Mouse (Mus musculus) thymus, postnatal 4 days (tissue): ENCODE measurements around the gene Slc17a7.

ENCODE experiments used
- DNase-seq: peaks from one replicate; pipeline ENCODE4 v3.0.0; 2021

The Slc17a7 gene

DNA sequence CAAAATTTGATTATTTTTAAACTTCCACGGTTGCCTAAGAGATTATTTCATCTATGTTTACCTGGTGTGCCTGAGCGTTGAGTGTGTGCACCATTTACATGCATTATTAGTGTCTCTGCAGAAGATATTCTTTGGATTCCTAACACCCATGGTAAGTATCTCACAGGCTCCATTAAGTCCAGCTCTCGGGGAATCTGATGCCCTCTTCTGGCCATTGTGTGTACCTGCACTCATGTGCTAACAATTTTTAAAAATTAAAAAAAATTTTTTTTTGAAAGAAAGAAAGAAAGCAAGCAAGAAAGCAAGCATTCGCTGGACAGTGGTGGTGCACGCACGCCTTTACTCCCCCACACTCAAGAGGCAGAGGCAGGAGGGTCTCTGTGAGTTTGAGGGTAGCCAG lies 44.5 kb downstream of the Slc17a7 start:
- no peak for DNase-seq

DNA sequence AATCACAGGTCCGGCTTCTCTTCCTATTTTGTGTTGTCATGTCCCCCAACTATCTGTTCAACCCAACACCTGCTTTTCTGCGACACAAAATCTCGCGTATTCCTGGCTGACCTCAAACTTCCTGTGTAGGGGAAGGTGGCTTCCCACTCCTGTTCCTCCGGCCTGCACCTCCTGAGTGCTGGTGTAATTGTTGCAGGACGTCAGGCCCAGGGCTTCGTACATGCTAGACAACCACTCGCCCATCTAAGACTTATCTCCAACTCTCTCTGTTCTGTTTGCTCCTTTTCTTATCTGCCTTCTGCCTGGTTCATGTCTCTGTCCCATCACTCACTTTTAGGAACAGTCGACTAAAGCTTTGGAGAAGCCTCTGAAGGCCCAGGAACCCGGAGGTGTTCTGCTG lies 47.3 kb downstream of the Slc17a7 start:
- no peak for DNase-seq

DNA sequence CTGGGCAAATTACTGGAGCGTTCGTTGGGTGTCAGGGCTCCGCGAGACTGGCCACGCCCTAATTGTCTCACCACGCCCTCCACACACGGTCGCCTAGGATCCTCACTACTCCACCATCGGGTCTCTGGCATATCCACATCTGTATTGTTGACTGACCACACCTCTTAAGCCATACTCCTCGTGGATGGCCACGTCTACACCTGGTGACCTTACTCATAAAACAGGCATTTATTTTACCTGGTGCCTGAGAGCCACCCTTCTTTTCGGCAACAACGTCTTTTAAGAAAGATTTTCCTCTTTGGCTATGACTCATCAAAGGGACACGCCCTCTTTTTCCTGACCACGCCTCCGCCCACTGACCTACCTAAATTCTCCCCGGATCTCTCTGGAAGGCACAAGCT lies 48.1 kb downstream of the Slc17a7 start, which contains the start of gene Dkkl1:
Dkkl1 (minus strand) TSS at position 297 of the 401 bp plus-strand sequence.
- DNase-seq, result no peak

DNA sequence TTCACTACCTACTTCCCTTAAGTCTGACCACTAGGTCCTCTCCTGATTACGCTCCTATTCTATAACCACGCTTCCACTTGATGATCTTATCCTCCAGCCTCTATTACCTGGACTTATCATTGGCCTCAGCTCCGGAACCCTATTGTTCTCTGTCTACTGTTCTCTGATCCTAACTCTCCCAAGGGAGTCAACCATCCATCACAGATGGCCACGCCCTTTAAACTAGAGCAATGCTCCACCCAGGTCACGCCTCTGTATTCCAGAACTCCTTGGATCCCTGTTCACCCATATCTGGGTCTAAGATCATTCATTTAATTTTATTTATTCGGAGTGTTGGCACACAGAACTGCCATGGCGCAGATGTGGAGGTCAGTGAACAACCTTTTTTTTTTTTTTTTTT lies 48.6 kb downstream of the Slc17a7 start:
- no peak for DNase-seq

DNA sequence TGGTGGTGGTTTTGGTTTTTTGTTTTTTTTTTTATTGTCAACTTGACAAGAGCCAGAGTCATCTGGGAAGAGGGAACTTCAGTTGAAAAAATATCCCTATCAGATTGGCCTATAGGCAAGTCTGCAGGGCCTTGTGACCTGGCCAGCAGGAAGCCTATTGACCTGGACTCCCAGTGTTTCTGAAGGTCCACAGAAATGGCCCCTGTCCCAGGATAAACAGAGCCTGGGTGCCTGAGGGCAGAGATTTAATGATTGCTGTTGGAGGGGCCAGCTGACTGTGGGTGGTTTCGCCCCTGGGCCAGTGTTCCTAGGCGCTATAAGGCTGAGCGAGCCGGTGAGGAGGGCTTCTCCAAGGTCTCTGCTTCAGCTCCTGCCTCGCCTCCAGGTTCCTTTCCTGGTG lies 50.0 kb downstream of the Slc17a7 start:
- DNase-seq, result no peak

DNA sequence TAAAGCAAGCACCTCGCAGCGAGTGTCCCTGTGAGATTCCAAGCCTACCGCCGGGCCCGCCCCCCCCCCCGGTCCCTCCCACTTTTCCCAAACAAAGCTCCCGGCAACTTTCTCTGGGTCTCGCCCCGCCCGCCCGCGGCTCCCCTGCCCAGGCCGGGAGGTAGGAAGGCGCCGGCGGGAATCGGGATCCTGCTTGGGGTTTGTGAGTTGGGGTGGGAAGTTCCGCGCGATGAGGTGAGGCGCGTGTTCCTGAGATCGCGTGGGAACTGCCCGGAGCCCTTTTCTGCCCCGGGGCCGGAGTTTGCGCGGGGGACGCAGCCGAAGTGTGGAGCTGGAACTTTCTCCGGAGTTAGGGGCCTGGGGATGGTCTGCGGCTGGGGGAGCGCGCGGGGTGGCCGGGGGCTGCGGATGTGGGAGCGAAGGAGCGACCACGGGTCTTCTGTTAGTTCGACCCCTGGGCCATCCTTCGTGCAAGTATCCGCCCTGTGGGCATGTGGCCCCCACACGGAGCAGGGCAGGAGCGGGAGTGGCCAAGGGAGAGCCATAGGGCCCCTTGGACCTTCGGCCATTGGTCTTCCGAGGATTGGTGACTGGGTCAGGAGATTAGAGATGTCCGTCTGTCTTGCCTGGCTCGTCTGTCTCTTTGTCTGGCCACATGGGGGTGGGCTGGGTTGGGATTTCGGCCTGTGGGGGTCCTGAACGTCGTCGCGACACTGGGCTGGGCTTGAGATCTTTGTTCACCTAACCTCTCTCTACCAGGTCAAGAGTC lies 52.1 kb downstream of the Slc17a7 start, which contains the start of gene Tead2:
Tead2 (plus strand) TSS at position 81 of the 769 bp plus-strand sequence.
- DNase-seq, result no peak

DNA sequence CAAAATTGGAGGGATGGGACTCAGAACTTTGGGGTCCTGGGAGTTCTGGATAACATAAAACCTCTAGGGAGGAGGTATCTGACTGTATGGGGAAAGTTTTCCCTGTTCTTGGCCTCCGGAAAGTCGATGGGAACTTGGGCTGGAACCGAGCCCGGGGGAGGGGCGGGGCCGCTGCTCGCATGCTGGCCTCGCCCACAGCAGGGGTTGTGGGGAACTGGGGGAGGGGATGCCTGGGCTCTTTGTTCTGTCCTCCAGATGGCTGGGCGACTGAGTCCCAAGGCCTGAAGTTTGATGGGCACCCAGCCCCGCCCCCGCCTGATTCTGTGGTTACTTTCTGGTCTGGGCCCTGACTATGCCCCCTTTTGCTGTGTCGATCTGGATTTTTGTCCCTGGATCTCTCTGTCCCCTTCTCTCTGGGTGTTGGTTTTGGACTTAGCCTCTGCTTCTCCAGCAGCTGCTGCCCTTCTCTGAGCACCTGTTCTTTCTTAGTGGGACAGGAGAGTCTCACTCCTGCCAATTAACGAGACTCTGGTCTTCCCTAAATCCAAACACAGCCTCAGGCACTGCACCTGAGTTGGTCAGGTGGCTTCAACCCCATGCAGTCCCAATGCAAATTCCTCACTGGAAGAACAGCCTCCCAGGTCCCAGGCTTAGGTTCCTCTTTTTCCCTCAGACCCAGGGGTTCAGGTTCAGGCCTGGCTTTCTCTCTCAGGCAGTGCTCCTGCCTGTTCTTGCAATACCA lies 52.9 kb downstream of the Slc17a7 start:
- peak; percentile 37 for DNase-seq

DNA sequence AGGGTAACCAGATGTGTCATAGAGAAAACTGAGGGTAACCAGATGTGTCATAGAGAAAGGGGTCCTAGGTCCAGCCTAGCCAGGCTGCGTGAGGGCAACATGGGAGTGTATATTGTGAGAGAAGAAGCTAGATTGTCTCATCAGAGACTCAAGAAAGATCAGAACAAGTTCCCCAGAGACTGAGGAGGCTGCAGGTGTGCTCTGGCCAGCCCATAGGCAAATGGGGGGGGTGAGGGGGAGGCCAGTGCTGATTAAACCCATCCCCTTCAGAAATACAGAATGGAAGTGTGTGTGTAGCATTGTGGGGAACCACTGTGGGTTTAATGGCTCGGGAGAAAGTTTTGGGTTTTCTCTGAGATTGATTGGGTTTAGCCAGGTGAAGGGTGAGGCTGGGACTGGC lies 57.9 kb downstream of the Slc17a7 start:
- DNase-seq, result no peak

DNA sequence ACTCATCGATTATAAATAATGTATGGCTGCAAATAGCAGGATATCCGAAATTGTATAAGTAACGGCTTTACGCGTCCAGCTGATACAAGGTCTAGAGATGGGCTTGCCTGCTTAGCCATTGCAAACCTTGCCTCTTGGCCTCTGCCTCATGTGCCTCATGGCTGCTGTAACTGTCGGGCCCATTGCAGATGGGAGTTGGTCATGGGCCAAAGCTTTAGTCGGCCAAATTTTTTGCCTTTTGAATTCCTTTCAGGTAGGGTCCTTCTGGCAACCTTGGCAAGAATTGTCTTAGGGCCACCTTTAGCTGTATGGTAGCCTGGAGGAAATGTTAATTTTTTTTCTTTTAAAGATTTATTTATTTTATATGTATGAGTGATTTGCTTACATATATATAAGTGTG lies 61.1 kb downstream of the Slc17a7 start:
- no peak for DNase-seq
